Mouse (Mus musculus): ENCODE results near the gene Rabggtb.
A peak's percentile ranks its signal among the peaks of the same experiment; 100 is the strongest.

The Rabggtb gene

GRCm38 (mm10) chr3:153912546-153913509 lies at the start of gene Rabggtb:
Rabggtb (minus strand) TSS chr3:153913009.
- peak; percentile 88 to 89 for DNase-seq

GRCm38 (mm10) chr3:153961632-153962389 lies 49.0 kb upstream of the Rabggtb start:
- no peak for DNase-seq

DNA sequence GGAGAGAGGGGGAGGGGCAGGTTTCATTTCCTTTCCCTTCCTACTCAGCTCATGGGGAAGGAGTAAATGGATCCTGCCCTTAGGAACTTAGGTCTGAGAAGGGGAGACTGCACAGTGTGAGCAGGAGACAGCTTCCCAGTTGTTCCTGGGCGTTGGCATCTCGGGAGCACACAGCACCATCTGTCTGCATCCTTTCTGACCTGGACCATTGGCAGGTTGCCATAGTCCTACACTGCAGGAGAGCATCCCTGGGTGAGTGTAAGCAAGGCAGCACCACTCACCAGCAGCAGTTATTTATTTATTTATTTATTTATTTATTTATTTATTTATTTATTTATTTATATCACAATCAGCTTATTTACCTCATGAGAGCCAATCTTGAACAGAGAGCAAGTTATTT lies 48.1 kb upstream of the Rabggtb start:
- DNase-seq, result no peak

- no peak for DNase-seq
Measured at GRCm38 (mm10) chr3:153959731-153960207, 47.0 kb upstream of the Rabggtb start.

- no peak for DNase-seq
Measured at GRCm38 (mm10) chr3:153959035-153959730, 46.4 kb upstream of the Rabggtb start.

DNA sequence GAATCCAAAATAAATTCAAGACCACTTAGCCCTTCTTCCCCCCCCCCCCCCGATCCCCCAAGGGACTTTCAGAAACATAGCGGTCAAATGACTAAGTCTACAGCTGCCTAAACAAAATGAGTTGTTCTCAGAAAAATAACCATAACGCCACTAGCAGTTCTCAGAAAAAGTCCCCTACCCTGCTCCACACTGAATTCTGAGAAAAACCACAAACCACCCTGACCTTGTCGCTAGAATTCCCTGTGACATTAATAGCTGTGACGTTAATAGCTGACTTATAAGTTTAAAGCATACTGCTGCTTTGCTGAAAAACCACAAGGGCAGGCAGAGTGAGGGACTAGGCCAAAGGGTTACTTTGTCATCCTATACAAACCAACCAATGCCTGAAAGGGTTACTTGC lies 45.1 kb upstream of the Rabggtb start:
- DNase-seq, result no peak

DNA sequence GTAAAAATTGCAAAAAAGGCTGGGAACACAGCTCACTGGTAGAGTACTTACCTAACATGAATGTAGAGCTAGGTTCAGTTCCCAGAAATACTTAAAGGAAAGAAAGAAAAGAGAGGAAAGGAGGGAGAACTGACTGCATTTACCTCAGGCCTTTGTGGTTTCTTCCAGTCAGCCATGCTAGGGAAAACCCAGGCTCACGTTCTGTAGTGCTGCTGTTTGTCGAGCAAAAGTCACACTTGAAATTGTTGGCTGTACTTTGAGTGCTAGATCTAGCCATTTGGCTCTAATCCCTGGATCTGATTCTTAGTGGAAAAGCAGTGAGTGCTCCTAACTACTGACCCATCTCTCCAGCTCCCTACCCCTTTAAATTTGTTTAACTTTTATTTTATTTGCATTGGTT lies 35.4 kb upstream of the Rabggtb start:
- DNase-seq, result no peak

DNA sequence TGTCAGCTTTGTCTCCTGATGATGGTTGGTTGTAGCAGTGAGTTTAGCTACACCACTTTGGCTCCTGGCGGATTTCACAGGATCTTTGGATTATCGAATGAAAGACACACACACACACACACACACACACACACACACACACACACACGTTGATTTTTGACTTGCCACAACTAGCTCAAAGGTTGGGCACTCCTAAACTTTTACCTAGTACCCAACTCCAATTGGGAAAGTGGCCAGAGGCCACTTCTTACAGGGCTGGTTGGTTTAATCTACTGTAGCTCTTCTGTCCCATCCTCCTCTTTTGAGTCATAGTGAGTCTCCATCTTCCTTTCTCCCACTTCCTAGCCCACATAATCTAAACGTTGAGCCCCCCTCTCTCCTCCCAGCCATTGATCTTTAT lies 34.5 kb upstream of the Rabggtb start:
- no peak for DNase-seq

DNA sequence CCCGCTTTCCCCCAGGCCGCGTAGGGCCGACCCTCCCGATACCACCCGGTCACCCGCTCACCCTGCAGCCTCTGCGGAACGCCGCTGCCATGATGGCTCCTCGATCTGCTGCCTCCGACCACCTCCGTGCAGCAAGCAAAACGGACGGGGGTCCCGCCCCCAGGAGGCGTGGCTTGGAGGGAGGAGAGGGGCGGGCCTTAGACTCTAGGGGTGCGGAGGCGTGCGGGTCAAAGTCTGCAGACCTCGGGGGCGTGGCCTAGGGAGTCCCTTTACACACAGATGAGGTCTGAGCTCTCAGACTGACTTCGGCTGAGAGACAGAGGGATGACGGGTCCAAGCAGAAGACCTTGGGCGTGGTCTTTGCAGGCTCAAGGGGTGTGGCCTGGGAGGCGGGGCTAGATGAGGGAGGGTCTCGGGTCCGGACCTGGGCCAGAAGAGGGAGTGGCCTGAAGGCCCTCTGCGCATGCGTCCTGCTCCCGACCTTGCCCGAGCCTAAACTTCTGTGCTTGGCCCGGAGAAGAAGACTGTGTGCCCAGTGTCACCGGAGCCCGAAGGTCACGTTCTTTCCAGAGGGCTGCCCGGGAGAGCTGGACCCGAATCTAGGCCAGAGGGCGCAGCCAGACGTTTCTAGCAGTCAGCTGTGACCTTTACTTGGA lies 31.7 kb upstream of the Rabggtb start, which contains the start of gene Acadm:
Gene Acadm (minus strand): TSS at position 298 of the 656 bp plus-strand sequence.
- DNase-seq, result peak; percentile 96 to 98

- DNase-seq, result no peak
Measured at GRCm38 (mm10) chr3:153943901-153944334, 31.1 kb upstream of the Rabggtb start.

- no peak for DNase-seq
Measured at GRCm38 (mm10) chr3:153943003-153943640, 30.3 kb upstream of the Rabggtb start.

DNA sequence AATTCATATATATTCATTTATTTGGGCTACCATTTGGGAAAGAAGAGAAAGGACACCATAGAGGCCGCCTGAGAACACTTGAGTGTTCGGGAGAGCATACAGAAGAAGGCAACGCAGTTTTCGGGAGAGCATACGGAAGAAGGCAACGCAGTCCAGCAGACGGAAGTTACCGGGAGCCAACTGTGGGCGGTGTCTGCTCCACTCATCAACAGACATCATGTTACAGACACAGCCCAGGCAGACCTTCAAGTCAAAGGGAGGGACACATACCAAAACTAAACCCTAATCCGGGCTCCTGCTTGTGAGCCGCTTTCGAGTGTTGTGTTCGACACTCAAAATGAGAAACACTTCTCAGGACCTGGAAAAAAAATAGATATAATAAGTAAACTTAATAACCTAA lies 28.8 kb upstream of the Rabggtb start:
- DNase-seq, result no peak

- DNase-seq, result no peak
Measured at GRCm38 (mm10) chr3:153940486-153940885, 27.7 kb upstream of the Rabggtb start.

DNA sequence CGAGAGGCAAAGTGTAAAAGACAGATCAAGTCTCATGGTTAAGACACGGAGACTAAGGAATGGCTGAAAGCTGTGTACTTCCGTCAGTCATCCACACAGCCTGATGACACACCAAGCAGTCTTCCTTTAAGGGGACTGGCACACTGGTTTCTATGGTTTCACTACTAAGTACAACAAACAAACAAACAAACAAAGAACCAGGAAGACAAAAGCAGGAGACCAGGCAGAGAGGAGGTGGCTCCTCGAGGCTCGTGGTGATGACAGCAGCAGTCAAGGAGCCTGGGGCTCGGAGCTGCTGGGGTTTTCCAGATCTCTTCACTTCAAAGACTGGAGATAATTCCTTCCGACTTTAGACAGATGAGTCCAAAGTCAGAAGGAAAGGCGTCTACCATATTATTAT lies 27.2 kb upstream of the Rabggtb start:
- DNase-seq, result no peak

DNA sequence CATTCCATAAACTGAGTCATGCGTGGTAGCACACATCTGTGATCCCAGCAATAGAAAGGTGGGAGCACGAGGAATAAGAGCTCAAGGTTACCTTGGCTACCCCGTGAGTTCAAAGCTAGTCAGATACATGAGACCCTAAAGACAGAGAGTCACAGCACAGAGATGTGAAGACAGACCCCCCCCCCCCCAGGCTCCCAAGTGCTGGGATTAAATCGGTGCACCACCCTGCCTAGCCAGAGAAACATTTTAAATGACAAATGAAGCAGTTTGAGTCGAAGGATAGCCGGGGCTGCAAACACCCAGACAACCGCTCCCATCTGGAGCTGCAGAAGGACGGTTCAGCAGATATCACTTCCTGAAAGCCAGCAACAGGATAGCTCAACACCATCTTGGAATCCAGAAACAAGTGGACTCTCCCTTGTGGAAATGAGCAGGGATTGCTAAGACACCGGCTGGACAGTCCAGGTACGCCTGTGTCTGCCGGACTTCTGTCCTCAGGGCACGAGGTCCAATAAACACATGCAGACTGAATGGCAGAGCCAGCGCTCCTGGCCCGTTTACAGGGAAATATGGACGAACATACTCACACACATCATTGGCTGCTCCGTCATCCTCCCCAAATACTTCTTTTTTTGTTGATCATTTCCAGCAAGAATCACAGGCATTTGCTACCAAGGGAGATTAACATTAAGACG lies 24.5 kb upstream of the Rabggtb start:
- no peak for DNase-seq

- no peak for DNase-seq
Measured at GRCm38 (mm10) chr3:153935878-153936277, 23.1 kb upstream of the Rabggtb start.

DNA sequence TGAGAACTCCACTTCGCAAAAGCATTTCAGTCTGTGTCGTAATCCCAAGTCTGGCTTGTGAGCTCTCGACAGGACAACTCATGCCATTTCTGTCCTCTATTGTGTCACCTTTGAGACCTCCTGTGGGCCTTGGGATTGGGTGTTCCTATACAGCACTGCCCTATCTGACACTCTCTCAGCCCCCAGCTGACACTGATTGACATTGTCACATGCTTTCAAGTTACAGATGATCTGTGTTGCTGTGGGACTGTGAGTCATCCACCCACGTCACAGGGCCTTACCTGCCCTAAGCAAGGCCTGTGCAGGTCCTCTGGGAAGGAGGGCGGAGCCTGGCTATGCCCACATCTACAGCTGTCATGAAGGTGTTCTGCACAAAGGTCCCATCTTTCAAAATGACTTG lies 19.7 kb upstream of the Rabggtb start:
- no peak for DNase-seq

DNA sequence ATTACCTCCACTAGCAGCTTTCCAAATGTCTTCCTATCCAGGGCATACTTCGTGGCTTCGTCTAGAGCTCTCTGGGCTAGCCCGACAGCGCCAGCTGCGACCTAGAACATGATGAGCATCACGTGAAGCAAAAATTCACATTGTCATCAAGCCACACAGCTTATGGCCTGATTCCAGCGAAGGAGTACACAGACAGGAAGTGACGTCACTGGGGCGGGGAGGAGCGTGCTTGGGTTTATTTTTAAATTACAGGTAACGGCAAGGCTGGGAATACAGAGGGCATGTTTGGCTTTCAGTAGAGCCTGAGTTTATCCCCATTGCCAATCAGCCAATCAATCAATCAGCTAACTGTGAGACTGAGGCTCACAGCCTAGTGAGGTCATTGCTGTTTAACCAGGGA lies 16.7 kb upstream of the Rabggtb start:
- DNase-seq, result no peak

DNA sequence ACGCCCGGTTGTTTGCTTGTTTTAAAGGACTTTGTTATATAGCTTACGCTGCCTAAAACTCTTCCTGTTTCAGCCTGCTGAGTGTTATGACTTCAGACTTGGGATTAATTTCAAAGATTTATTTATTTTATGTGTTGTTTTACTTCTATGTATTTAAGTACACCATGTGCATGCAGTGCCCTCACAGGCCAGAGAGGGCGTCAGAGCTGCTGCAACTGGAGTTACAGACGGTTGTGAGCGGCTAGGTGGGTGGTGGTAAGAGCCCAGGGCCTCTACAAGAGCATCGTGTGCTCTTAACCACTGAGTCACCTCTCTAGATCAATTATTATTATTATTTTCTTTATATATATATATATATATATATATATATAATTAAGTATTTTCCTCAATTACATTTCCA lies 13.5 kb upstream of the Rabggtb start:
- DNase-seq, result no peak

GRCm38 (mm10) chr3:153921147-153921910 lies 8.5 kb upstream of the Rabggtb start:
- no peak for DNase-seq
